ENCODE assay signal across 15 mouse cellular contexts in genomic region chr10:91234709-91235108, GRCm38 (mm10).
"Had no signal": no experiment of that assay in that cellular context is flagged by ENCODE, and none has a peak within 500 bp of the region (broad histone marks: within the 10 kb centered on the region; RNA-seq: fewer than 3 reads in every experiment).

No protein-coding gene starts in this region.

- H3K4me1 ChIP-seq: liver, embryonic 13.5 days had no signal

- ATAC-seq: liver, postnatal 0 days; midbrain, embryonic 15.5 days had no signal

- H3K4me2 ChIP-seq: liver, embryonic 13.5 days; lung, embryonic 15.5 days; midbrain, embryonic 11.5 days; midbrain, embryonic 15.5 days; neural tube, embryonic 13.5 days; stomach, embryonic 15.5 days had no signal

- H3K27ac ChIP-seq: layer of hippocampus, adult 2 months; liver, embryonic 13.5 days; lung, embryonic 15.5 days; midbrain, embryonic 15.5 days; neural tube, embryonic 13.5 days; stomach, embryonic 15.5 days had no signal

- H3K4me3 ChIP-seq: layer of hippocampus, adult 2 months; liver, embryonic 13.5 days; lung, embryonic 15.5 days; megakaryocyte, embryonic 14.5 days; midbrain, embryonic 15.5 days; neural tube, embryonic 13.5 days; stomach, embryonic 15.5 days had no signal

- H3K9me3 ChIP-seq: liver, embryonic 13.5 days; lung, embryonic 15.5 days; megakaryocyte, embryonic 14.5 days; midbrain, embryonic 15.5 days; neural tube, embryonic 13.5 days; stomach, embryonic 15.5 days had no signal

- H3K9ac ChIP-seq: liver, embryonic 13.5 days; liver, postnatal 0 days; lung, embryonic 15.5 days; midbrain, embryonic 15.5 days; neural tube, embryonic 13.5 days; stomach, embryonic 15.5 days had no signal

- DNase-seq: kidney, adult 18-20 months; kidney, postnatal 10 days; kidney, postnatal 4 days; liver; liver, embryonic 13.5 days; liver, postnatal 0 days; right cerebral cortex, postnatal 14 days; thymus, postnatal 14 days had no signal

- H3K27me3 ChIP-seq: liver, embryonic 13.5 days; lung, embryonic 15.5 days; megakaryocyte, embryonic 14.5 days; midbrain, embryonic 15.5 days; neural tube, embryonic 13.5 days; stomach, embryonic 15.5 days had no signal

- H3K36me3 ChIP-seq: liver, embryonic 13.5 days; lung, embryonic 15.5 days; midbrain, embryonic 15.5 days; neural tube, embryonic 13.5 days; stomach, embryonic 15.5 days had no signal
